Mouse (Mus musculus) megakaryocyte, embryonic 14.5 days (primary cell): ENCODE results near the gene Rfx1.

Experiments used
- FLI1 ChIP-seq: IDR thresholded peaks from 2 replicates; pipeline ENCODE4 v1.6.1; 2012; ENCODE audit warnings: low read length, inconsistent platforms, mixed read lengths
- GATA1 ChIP-seq: IDR thresholded peaks from 3 replicates; pipeline ENCODE4 v1.6.1; 2012; ENCODE audit warnings: mixed read lengths, low read length, inconsistent platforms, borderline replicate concordance

- TF ChIP-seq GATA1 = no peak
- no peak for TF ChIP-seq FLI1
These were observed 39.0 kb downstream of the Rfx1 start for GRCm38 (mm10) chr8:84105676-84106075.
